Mouse (Mus musculus): ENCODE measurements around the gene Itga3. TPM values are rescaled to one million over a fixed set of nuclear protein-coding genes. Genes with fewer than 3 reads are reported as not detected.

The Itga3 gene
- total and polyA plus RNA-seq, 3 experiments = not detected

DNA sequence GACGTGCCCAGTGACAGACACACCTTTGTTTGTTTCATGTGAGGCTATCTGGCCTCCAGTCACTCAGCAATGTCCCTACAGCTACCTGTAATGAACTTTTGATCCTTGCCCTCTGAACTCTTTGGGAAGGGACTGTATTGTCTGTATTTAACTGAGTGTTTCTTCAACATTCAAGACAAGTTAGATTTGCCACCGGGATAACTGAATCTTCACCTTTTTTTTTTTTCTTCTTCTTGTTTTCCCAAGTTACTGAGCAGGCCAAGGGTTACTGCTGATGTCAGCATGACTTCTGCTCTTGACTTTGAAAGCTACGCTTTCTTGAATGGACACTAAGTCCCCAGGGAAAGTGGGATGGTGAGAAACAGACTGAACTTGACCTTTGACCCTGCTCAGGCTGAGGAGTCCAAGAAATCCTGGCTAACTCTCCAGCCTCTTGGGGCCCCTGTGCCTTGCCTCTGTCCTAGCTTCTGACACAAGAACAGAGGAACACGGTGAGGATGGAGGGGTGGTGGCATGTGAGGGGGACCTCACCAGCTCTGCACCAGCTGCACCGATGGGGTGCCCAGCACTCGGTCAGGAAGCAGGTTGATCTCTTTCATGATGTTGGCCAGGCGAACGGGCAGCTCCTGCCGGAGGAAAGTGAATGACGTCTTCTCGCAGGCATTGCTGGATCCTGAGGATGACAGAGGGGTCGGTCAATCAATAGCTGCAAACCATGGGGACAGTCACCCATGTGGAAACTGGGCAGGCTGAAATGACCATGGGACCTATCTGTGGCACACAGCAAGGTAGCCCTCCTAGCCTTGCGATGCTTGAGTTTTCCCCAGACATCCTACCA, 37.6 kb downstream of the Itga3 start:
- H3K4me1 ChIP-seq (ENCODE audit: control insufficient read depth in 1 of 2, insufficient read depth in 2 of 2, low read length in 2 of 2) = peaks cover 0 to 7% of the 10 kb centered on the region in 2 experiments; a peak in 2 of 4 replicates
- no peaks in the 10 kb centered on the region for H3K27me3 ChIP-seq (ENCODE audit: control insufficient read depth in 1 of 2, insufficient read depth in 2 of 2, low read length in 2 of 2)
- H3K4me3 ChIP-seq (ENCODE audit: control insufficient read depth in 1 of 2, insufficient read depth in 1 of 2, low read depth in 2 of 2, low read length in 2 of 2) = no peak overlapping the region
- H3K79me2 ChIP-seq (ENCODE audit: control insufficient read depth, insufficient read depth, low read length, poor library complexity) = no peaks in the 10 kb centered on the region
- H3K9ac ChIP-seq (ENCODE audit: control insufficient read depth, low read depth, low read length, poor library complexity, severe bottlenecking) = no peak overlapping the region
- no peak overlapping the region for H3K27ac ChIP-seq (ENCODE audit: control insufficient read depth, low read depth, low read length)
- no peak for DNase-seq (ENCODE audit: low read depth, low spot score)
- H3K9me3 ChIP-seq (replicated peaks; ENCODE audit: insufficient read depth, low read length) = no peaks in the 10 kb centered on the region
- TF ChIP-seq BHLHE40 (IDR thresholded peaks at IDR 0.05; ENCODE audit: borderline replicate concordance, low read depth, low read length) (no peak), TCF12 (IDR thresholded peaks at IDR 0.05; ENCODE audit: low read depth, low read length) (no peak), CHD1 (IDR thresholded peaks at IDR 0.05; ENCODE audit: low read depth, low read length) (no peak), CTCF (IDR thresholded peaks at IDR 0.05 in 2 of 3, conservative IDR thresholded peaks at IDR 0.05 in 1 of 3; ENCODE audit: control insufficient read depth in 1 of 3, insufficient read depth in 1 of 3, low read depth in 2 of 3, low read length in 3 of 3, poor library complexity in 1 of 3, severe bottlenecking in 1 of 3) (no peak), SMC3 (IDR thresholded peaks at IDR 0.05; ENCODE audit: low read depth, low read length) (no peak), POLR2AphosphoS5 (IDR thresholded peaks at IDR 0.05; ENCODE audit: borderline replicate concordance, low read depth, low read length) (no peak)
- H3K36me3 ChIP-seq (ENCODE audit: control insufficient read depth in 1 of 2, insufficient read depth in 2 of 2, low read length in 2 of 2) = no peaks in the 10 kb centered on the region; a peak in 1 of 4 replicates

DNA sequence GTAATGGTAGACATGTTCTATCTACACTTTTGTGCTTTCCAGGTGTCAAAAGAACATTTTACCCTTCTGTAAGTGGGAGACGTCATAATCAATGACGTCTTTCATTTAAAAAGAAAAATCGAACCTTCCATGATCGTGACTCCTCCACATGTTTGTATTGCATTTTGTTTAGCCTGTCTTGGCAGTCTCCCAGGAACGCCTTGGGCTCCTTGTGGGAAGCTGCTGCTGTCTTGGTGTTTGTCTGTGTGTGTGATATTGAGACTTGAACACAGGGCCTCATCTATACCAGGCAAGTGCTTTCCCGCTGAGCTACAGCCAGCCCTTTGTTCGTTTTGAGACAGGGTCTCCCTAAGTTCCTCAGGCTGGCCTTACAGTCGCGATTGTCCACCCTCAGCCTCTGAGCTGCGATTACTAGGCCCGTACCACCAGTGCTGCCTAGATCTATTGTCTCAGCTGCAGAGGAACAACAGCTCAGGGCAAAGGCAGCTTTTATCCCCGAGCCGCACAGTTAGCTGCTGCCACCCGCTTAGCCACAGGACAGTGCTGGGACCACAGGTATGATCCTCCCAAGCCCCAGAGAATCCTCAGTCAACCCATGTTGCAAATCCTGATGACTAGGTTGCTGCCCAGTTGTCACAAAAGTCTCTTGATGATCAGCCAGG, 38.3 kb downstream of the Itga3 start:
- no peaks in the 10 kb centered on the region for H3K9me3 ChIP-seq (replicated peaks; ENCODE audit: insufficient read depth, low read length)
- no peaks in the 10 kb centered on the region for H3K27me3 ChIP-seq (ENCODE audit: control insufficient read depth in 1 of 2, insufficient read depth in 2 of 2, low read length in 2 of 2)
- no peaks in the 10 kb centered on the region for H3K79me2 ChIP-seq (ENCODE audit: control insufficient read depth, insufficient read depth, low read length, poor library complexity)
- no peak for DNase-seq (ENCODE audit: low read depth, low spot score)
- H3K4me3 ChIP-seq (ENCODE audit: control insufficient read depth in 1 of 2, insufficient read depth in 1 of 2, low read depth in 2 of 2, low read length in 2 of 2) = no peak overlapping the region
- no peaks in the 10 kb centered on the region; a peak in 1 of 4 replicates for H3K36me3 ChIP-seq (ENCODE audit: control insufficient read depth in 1 of 2, insufficient read depth in 2 of 2, low read length in 2 of 2)
- no peak overlapping the region for H3K9ac ChIP-seq (ENCODE audit: control insufficient read depth, low read depth, low read length, poor library complexity, severe bottlenecking)
- peaks cover 0 to 7% of the 10 kb centered on the region in 2 experiments; a peak in 2 of 4 replicates for H3K4me1 ChIP-seq (ENCODE audit: control insufficient read depth in 1 of 2, insufficient read depth in 2 of 2, low read length in 2 of 2)
- H3K27ac ChIP-seq (ENCODE audit: control insufficient read depth, low read depth, low read length) = no peak overlapping the region
- no peak for TF ChIP-seq UBTF (IDR thresholded peaks at IDR 0.05; ENCODE audit: borderline replicate concordance, insufficient read depth, low read depth, low read length)
- TF ChIP-seq BHLHE40 (IDR thresholded peaks at IDR 0.05; ENCODE audit: borderline replicate concordance, low read depth, low read length) = no peak
- TF ChIP-seq MAZ (IDR thresholded peaks at IDR 0.05; ENCODE audit: low read depth, low read length) = no peak
- no peak for TF ChIP-seq USF2 (IDR thresholded peaks at IDR 0.05; ENCODE audit: borderline replicate concordance in 1 of 2, insufficient read depth in 1 of 2, low read depth in 1 of 2, low read length in 2 of 2)
- TF ChIP-seq HCFC1 (IDR thresholded peaks at IDR 0.05; ENCODE audit: low read depth, low read length) = no peak
- no peak for TF ChIP-seq NRF1 (IDR thresholded peaks at IDR 0.05; ENCODE audit: insufficient read depth, low read depth, low read length, poor library complexity, severe bottlenecking)
- TF ChIP-seq RAD21 (IDR thresholded peaks at IDR 0.05; ENCODE audit: low read depth, low read length) = no peak
- no peak for TF ChIP-seq MYC (IDR thresholded peaks at IDR 0.05; ENCODE audit: low read depth, low read length)
- TF ChIP-seq RCOR1 (IDR thresholded peaks at IDR 0.05; ENCODE audit: low read depth, low read length) = no peak
- no peak for TF ChIP-seq KAT2A (conservative IDR thresholded peaks at IDR 0.05; ENCODE audit: low read depth, low read length)
- no peak for TF ChIP-seq ETS1 (IDR thresholded peaks at IDR 0.05; ENCODE audit: low read depth, low read length)
- no peak for TF ChIP-seq MEF2A (IDR thresholded peaks at IDR 0.05; ENCODE audit: extremely low read depth, insufficient replicate concordance, low read depth, low read length, poor library complexity, severe bottlenecking)
- TF ChIP-seq SIN3A (IDR thresholded peaks at IDR 0.05; ENCODE audit: low read length) = no peak
- no peak for TF ChIP-seq MAFK (IDR thresholded peaks at IDR 0.05; ENCODE audit: borderline replicate concordance, low read depth, low read length)
- no peak for TF ChIP-seq ZKSCAN1 (IDR thresholded peaks at IDR 0.05; ENCODE audit: low read depth, low read length)
- no peak for TF ChIP-seq JUND (IDR thresholded peaks at IDR 0.05; ENCODE audit: low read depth, low read length)
- no peak for TF ChIP-seq TCF12 (IDR thresholded peaks at IDR 0.05; ENCODE audit: low read depth, low read length)
- TF ChIP-seq EP300 (IDR thresholded peaks at IDR 0.05; ENCODE audit: low read depth in 1 of 2, low read length in 2 of 2) = no peak
- no peak for TF ChIP-seq CHD2 (IDR thresholded peaks at IDR 0.05; ENCODE audit: low read length)
- TF ChIP-seq POLR2AphosphoS5 (IDR thresholded peaks at IDR 0.05; ENCODE audit: borderline replicate concordance, low read depth, low read length) = no peak

All from MEL (cell line).